Mouse (Mus musculus): ENCODE data around the gene Il3. TPM values are rescaled to one million over a fixed set of nuclear protein-coding genes. Genes with fewer than 3 reads are reported as not detected.
"Not testable (repeated sequence)": the region's sequence is repeated elsewhere in the genome, so short reads cannot be mapped to it uniquely, and the experiment has no call there.

The Il3 gene
- polyA plus RNA-seq, 1 experiment = not detected

DNA sequence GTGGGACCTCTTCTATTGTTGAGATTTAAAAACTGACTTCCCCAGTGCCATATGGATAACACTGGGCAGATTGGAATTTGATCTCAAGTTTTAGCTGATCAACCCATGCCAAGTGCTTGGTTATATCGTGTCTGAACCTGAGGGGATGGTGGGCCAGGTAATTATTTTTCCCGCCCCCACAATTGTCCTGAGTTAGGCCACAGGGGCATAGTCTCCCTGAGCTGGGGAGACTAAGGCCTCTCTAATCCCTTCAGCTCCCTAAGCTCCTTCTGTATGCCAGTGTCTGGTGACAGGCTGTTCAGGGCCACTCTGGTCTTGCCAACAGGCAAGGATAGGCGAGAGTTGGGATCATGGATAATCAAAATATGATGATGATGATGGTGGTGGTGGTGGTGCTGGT is 38.3 kb upstream of the Il3 start:
- H3K4me3 ChIP-seq (replicated peaks; ENCODE audit: control insufficient read depth, low read depth, low read length) = no peak overlapping the region
- no peak overlapping the region for H3K27ac ChIP-seq (ENCODE audit: control insufficient read depth, insufficient read depth, low read depth, low read length, poor library complexity)
- TF ChIP-seq CTCF (IDR thresholded peaks at IDR 0.05; ENCODE audit: control insufficient read depth, insufficient read depth, low read length) (no peak), POLR2A (IDR thresholded peaks at IDR 0.05; ENCODE audit: borderline replicate concordance, control insufficient read depth, low read depth, low read length) (no peak)
- H3K4me1 ChIP-seq (ENCODE audit: control insufficient read depth, insufficient read depth, low read length) = no peaks in the 10 kb centered on the region
- WGBS = 79% methylated on average over 3 of the region's 3 CpGs

DNA sequence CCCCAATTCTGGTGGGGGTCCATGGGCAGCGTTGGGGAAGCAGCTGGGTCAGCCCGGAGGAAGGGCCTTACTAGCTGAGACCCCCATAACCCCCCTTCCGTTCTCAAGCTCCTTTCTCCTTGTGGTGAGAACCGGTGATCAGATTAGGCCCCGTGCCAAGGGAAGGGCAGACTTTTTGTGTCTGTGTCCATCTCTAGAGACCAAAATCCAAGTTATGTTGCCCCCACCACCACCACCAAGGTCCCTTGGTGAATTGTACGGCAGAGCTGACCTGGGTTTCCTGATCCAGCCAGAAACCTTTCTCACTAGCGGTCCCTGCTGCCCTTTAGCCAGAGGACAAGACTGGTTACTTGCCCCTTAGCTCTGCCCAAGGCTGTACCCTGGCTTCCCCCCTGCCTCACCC is 37.4 kb upstream of the Il3 start:
- 10% methylated on average over 7 of the region's 7 CpGs for WGBS
- Histone ChIP-seq H3K4me1 (ENCODE audit: control insufficient read depth, insufficient read depth, low read length) (no peaks in the 10 kb centered on the region), H3K27ac (ENCODE audit: control insufficient read depth, insufficient read depth, low read depth, low read length, poor library complexity) (no peak overlapping the region), H3K4me3 (replicated peaks; ENCODE audit: control insufficient read depth, low read depth, low read length) (no peak overlapping the region)
- TF ChIP-seq POLR2A (IDR thresholded peaks at IDR 0.05; ENCODE audit: borderline replicate concordance, control insufficient read depth, low read depth, low read length) = no peak
- no peak for TF ChIP-seq CTCF (IDR thresholded peaks at IDR 0.05; ENCODE audit: control insufficient read depth, insufficient read depth, low read length)

DNA sequence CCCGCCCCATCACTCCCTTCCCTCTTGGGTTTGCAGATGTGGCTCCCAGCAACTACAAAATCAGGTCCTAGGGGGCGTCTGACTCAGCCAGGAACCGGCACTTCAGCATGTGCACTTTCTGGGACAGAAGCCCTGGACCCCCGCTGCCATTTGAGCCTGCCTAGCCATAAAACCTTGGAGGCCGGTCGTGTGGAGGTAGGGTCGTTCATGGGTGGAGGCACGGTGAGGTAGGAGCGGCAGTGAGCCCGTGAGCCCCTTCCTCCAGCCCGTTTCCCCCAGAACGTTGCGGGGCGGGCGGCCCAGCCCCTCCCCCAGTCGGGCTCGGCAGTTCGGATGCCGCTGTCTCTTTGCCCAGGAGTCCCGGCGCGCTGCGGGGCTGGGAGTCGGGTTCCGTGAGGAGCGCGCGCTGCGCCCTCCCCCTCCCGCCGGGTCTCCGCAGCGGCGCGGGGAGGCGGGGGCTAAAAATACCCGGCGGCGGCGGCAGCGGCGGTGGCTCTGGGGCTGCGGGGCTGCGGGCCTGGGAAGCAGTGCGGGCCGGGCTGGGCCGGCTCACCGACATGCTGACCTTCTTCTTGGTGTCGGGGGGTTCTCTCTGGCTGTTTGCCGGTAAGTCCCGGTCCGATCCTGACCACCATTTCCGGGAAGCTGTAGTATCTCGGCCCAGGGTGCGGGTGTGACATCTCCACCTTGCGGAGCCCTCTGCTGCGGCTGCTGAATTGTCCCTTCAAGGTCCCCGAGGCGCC is 36.8 kb upstream of the Il3 start, which contains the start of gene Acsl6:
Gene Acsl6, plus strand, starts transcription at position 71 of the 743 bp plus-strand sequence.
- Histone ChIP-seq H3K4me3 (replicated peaks; ENCODE audit: control insufficient read depth, low read depth, low read length) (no peak within 1 kb of the TSS), H3K4me1 (ENCODE audit: control insufficient read depth, insufficient read depth, low read length) (no peaks in the 10 kb centered on the region), H3K27ac (ENCODE audit: control insufficient read depth, insufficient read depth, low read depth, low read length, poor library complexity) (no peak within 1 kb of the TSS)
- 2% methylated on average over 56 of the region's 59 CpGs for WGBS
- TF ChIP-seq POLR2A (IDR thresholded peaks at IDR 0.05; ENCODE audit: borderline replicate concordance, control insufficient read depth, low read depth, low read length) = no peak
- no peak for TF ChIP-seq CTCF (IDR thresholded peaks at IDR 0.05; ENCODE audit: control insufficient read depth, insufficient read depth, low read length)

DNA sequence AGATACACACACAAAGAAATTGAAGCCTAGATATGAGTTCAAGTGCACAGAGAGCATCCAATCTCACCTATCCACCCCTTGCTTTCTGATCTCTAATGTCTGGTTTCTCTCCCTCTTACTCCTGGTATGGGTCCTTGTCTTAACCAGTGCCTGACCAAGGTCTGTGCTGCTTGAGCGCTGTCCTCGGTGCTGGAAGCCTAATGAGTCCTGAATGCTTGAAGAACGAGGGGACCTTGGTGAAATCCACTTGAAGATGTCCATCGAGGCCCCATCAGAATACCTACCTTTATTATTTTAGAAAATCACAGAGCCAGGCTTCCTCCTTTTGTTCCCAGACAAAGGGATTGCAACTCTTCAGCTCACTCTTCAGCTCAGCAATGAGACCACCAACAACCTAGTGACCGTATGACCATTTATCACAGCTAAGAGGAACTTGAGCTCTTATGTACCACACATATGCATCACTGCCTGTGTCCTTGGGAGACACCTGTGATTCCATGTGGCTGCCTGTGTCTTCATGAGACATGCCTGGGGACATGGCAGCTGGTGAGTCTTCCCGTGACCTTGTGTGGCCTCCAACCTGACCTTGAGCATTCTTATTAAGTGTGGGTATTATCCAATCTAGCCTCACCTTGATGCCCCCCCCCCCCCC is 36.1 kb upstream of the Il3 start:
- Histone ChIP-seq H3K27ac (ENCODE audit: control insufficient read depth, insufficient read depth, low read depth, low read length, poor library complexity) (no peak overlapping the region), H3K4me3 (replicated peaks; ENCODE audit: control insufficient read depth, low read depth, low read length) (no peak overlapping the region), H3K4me1 (ENCODE audit: control insufficient read depth, insufficient read depth, low read length) (no peaks in the 10 kb centered on the region)
- TF ChIP-seq CTCF (IDR thresholded peaks at IDR 0.05; ENCODE audit: control insufficient read depth, insufficient read depth, low read length) = no peak
- TF ChIP-seq POLR2A (IDR thresholded peaks at IDR 0.05; ENCODE audit: borderline replicate concordance, control insufficient read depth, low read depth, low read length) = no peak
- 24% methylated on average over 6 of the region's 6 CpGs for WGBS

DNA sequence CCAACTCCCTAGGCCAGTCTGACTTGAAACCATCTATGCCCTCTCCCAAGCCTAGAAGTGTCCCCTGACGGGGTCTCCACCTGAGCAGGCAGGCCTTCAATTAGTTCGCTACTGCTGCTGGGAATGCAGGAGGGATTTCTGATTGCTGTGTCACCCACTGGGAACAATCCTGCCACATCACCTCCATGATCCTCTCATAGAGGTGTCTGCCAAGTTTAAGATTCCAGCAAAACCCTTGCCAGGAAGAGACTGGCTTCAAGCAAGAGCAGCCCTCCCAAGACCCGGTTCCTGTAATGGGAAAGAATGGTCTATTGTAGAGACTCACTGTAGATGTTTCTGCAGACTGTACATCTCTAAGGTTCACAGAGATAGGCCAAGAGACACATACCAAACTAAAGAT is 35.5 kb upstream of the Il3 start:
- Histone ChIP-seq H3K27ac (ENCODE audit: control insufficient read depth, insufficient read depth, low read depth, low read length, poor library complexity) (no peak overlapping the region), H3K4me1 (ENCODE audit: control insufficient read depth, insufficient read depth, low read length) (no peaks in the 10 kb centered on the region), H3K4me3 (replicated peaks; ENCODE audit: control insufficient read depth, low read depth, low read length) (no peak overlapping the region)
- WGBS = 79% methylated on average over 3 of the region's 3 CpGs
- TF ChIP-seq CTCF (IDR thresholded peaks at IDR 0.05; ENCODE audit: control insufficient read depth, insufficient read depth, low read length) (no peak), POLR2A (IDR thresholded peaks at IDR 0.05; ENCODE audit: borderline replicate concordance, control insufficient read depth, low read depth, low read length) (no peak)

DNA sequence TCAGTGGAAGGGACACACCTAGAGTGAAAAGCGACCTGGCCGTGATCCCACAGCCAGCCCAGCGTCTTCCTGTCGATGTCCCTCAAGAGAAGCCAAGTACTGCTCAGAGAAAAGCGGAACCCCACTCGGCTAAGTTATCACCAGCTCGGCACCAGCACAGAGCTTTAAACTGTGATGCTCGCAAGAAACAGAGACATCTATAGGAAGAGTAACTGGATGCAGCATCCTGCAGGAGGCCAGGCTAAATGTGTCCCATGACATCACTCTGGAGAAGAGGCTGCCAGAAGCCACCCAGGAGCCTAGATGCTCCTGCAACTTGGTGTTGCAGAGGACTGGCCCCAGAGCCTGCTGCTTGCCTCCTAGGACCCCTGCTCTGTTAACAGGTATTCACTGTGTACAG is 34.9 kb upstream of the Il3 start:
- TF ChIP-seq POLR2A (IDR thresholded peaks at IDR 0.05; ENCODE audit: borderline replicate concordance, control insufficient read depth, low read depth, low read length) (no peak), CTCF (IDR thresholded peaks at IDR 0.05; ENCODE audit: control insufficient read depth, insufficient read depth, low read length) (no peak)
- Histone ChIP-seq H3K4me1 (ENCODE audit: control insufficient read depth, insufficient read depth, low read length) (no peaks in the 10 kb centered on the region), H3K4me3 (replicated peaks; ENCODE audit: control insufficient read depth, low read depth, low read length) (no peak overlapping the region), H3K27ac (ENCODE audit: control insufficient read depth, insufficient read depth, low read depth, low read length, poor library complexity) (no peak overlapping the region)
- 81% methylated on average over 8 of the region's 8 CpGs for WGBS

DNA sequence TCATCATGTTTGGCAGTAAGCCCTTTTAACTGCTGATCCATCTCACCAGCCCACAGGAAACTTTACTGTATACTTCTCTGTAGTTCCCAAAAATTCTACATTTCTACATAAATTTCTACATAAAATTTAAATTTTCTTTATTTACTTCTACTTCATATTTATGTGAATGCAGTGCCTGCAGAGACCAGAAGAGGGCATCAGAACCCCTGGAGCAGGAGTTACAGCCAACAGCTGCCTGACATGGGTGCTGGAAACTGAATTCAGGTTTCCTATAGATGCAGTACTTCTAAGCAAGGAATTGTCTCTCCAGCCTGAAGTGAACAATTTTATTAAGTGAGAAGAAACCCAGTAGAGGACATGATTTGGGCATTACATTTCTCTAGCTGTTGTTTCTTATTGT is 31.7 kb upstream of the Il3 start:
- TF ChIP-seq CTCF (IDR thresholded peaks at IDR 0.05; ENCODE audit: control insufficient read depth, insufficient read depth, low read length) (no peak), POLR2A (IDR thresholded peaks at IDR 0.05; ENCODE audit: borderline replicate concordance, control insufficient read depth, low read depth, low read length) (no peak)
- Histone ChIP-seq H3K4me3 (replicated peaks; ENCODE audit: control insufficient read depth, low read depth, low read length) (no peak overlapping the region), H3K27ac (ENCODE audit: control insufficient read depth, insufficient read depth, low read depth, low read length, poor library complexity) (no peak overlapping the region), H3K4me1 (ENCODE audit: control insufficient read depth, insufficient read depth, low read length) (no peaks in the 10 kb centered on the region; the same call in 1 of the 2 replicates)

DNA sequence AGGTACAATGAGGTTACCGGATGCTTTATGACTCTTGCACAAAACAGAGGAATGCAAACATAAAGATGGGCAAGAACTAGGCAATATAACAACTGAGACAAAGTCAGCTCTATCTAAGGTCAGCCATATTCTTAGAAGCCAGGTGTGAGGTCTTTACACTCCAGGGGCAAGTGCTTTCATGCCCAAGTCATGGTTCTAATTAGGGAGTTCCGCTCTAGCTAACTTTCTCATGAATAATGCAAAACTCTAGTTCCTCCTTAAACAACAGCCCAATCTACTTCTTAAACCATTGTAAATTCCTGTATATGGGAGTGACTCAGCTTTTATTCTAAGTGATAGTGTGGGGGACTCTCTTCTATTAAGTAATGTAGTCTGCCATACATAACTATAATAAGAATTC is 30.4 kb upstream of the Il3 start:
- H3K4me3 ChIP-seq (replicated peaks; ENCODE audit: control insufficient read depth, low read depth, low read length); H3K27ac ChIP-seq (ENCODE audit: control insufficient read depth, insufficient read depth, low read depth, low read length, poor library complexity); H3K4me1 ChIP-seq (ENCODE audit: control insufficient read depth, insufficient read depth, low read length): not testable (repeated sequence)
- 78% methylated on average over 2 of the region's 2 CpGs for WGBS
